Mouse (Mus musculus): Measurements from ENCODE around the gene Gm2a.
"Not testable (repeated sequence)": the region's sequence is repeated elsewhere in the genome, so short reads cannot be mapped to it uniquely, and the experiment has no call there.

Gene Gm2a

DNA sequence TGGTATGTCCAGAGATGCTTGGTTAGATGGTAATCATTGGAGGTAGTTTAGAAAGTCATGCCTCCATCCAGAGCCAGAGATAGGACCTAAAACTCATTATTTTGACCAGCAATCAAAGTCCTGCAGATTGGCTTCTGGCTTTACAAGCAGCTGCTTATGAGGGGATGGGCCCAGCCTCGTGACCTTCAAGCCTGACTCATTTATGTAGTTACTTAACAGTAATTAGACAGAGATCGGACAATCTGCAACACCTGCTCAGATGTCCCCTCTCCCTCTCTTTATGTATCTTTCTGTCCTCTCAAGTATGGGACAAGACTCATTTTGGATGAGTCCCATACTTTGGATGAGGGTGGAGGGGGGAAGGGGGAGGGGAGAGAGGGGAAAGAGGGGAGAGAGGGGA, 8.0 kb upstream of the Gm2a start:
- in situ Hi-C loops (cut with MboI; ENCODE audit: low pct_unique_long_range_greater_than_20kb in 1 of 2, low sequenced_read_pairs in 2 of 2, unreplicated experiment in 1 of 2): no loop called here

DNA sequence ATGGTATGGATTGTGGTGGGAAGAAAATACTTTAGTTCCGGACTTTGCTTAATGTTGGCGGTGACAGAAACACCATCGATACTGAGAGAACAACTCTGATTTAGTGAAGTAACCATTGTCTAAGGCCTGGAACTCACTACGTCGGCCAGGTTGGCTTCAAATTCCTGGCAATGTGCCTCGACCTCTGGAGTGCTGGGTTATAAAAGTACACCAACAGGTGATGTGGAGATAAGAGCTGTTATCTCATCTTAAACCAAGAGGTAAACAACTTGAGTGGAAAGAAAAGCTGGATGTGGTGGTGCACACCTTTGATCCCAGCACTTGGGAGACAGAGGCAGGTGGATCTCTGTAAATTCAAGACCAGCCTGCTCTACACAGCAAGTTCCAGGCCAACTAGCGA, 4.8 kb upstream of the Gm2a start:
- in situ Hi-C loops (cut with MboI; ENCODE audit: low pct_unique_long_range_greater_than_20kb in 1 of 2, low sequenced_read_pairs in 2 of 2, unreplicated experiment in 1 of 2): no loop called here

DNA sequence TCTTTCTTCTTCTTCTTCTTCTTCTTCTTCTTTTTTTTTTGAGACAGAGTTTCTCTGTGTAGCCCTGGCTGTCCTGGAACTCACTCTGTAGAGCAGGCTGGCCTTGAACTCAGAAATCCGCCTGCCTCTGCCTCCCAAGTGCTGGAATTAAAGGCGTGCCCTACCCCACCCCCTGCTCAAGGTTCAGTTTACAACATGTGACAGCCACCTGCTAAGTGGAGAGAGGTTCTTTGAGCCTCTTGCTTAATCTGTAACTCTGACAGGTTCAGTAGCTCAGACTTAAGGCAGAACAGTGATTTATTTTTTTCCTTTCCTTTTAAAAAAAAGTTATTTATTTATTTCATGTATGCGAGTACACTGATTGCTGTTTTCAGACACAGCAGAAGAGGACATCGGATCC, 1.6 kb upstream of the Gm2a start:
- in situ Hi-C loops (cut with MboI; ENCODE audit: low pct_unique_long_range_greater_than_20kb in 1 of 2, low sequenced_read_pairs in 2 of 2, unreplicated experiment in 1 of 2): not testable (repeated sequence)

DNA sequence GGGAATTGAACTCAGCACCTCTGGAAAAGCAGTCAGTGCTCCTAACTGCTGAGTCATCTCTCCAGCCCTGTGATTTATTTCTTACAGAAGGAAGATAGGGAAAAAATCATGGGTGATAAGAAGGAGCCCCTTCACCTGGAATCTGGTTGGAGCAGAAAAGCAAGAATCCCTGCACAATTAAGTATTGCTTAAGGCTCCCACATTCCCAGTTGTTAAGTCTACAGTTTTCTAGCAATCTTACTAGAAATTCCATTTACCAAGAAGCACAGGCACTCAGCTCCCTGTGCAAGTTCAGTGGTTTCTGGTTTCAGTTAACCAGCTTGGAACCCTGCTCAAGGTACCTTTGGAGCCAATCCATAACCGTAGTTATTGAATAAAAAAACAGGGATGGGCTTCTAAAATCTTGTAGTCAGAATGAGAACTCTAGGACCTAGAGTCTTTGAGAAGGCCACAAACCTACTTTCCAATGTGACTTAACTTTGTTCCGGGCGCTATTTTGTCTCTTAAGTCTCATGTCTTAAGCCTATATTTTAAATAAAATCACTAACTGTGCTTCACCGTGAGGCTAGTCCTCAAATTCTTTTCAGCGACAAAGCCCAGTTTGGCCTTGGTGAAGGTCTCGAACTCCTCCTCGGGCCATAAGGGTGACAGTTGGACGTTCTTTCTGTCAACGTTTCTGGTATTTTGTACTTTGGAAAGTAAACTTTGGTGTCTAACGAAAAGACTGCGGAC, 1.0 kb upstream of the Gm2a start:
- in situ Hi-C loops (cut with MboI; ENCODE audit: low pct_unique_long_range_greater_than_20kb in 1 of 2, low sequenced_read_pairs in 2 of 2, unreplicated experiment in 1 of 2): no loop called here

DNA sequence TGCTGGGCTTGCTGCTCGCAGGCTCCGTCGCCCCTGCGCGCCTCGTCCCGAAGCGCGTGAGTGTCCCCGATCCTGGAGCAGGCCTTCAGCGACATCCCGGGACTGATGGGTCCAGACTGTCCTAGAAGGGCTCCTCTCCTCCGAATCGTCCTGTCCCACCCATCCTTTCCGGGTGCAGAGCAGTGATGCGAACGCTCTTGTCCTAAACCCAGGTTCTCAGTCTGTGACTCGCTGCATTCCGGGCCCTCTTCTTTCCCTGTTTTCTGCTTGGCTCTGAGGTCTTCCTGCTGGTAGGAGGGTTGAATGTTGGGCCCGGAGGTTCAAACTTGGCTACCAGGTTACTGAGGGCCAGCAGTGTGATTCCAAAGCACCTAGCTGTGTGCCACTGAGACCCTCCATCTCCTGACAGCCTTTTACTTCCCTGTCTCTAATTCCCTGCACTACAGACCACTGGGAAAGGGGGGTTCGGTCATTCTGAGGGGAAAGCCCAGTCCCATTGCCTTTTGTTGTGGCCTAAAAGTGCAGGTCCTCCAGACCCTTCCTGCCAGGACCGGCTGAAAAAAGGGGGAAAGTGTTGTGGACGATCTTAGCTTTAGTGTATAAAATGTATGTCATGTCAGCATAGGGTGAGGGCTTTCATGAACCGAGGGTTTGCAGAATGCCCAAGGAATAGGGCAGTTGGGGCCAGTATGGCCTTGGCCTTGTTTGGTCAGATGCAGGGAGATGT, 437 bp downstream of the Gm2a start:
- in situ Hi-C loops (cut with MboI; ENCODE audit: low pct_unique_long_range_greater_than_20kb in 1 of 2, low sequenced_read_pairs in 2 of 2, unreplicated experiment in 1 of 2): no loop called here

DNA sequence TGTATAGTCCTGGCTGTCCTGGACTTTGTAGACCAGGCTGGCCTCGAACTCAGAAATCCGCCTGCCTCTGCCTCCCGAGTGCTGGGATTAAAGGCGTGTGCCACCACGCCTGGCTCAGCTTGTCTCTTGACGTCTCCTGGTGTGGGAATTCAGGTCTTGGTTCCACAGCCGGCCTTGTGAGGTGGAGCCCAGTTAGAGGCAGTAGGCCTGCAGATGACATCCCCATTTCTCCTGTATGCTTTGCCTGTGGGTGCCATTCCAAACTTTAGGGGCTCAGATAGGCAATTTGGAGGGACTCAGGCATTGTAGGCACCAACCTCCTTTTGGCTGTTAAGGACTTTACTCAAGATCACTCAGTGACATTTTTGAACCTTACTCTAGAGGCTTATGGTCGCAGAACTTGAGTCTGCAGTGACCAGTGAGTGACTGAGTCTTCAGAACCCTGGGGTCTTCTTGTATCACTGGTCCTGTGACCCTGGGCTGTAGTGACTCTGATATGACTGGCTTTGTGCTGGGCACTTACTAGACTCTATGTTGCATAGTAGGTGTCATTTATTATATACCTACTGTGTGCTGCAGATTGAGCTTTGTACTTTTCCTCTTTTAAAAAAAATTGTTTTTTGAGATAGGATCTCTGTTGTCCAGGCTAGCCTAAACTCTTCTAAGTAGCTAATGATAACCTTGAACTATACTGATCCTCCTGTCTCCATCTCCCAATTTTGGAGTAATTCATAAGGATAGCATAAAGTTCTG, 1.3 kb downstream of the Gm2a start:
- in situ Hi-C loops (cut with MboI; ENCODE audit: low pct_unique_long_range_greater_than_20kb in 1 of 2, low sequenced_read_pairs in 2 of 2, unreplicated experiment in 1 of 2): no loop called here

DNA sequence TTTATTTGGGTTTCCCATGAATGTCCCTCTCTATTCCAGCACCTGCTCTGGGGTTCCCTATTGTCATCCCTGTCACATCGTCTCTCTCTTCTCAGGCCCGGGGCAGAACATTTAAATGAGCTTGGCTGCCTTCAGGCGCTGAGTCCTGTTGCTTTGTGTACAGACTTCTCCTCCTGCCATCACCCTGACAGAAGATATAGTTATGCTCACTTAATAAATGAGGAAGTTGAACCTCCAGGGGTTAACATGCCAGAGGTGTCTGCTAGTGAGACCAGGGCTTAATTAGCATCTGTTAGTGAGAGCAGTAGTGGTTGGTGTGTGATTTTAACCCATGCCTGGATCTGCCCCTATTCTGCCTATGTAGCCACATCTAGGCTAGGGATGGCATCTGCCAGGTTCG, 2.0 kb downstream of the Gm2a start:
- in situ Hi-C loops (cut with MboI; ENCODE audit: low pct_unique_long_range_greater_than_20kb in 1 of 2, low sequenced_read_pairs in 2 of 2, unreplicated experiment in 1 of 2): no loop called here

DNA sequence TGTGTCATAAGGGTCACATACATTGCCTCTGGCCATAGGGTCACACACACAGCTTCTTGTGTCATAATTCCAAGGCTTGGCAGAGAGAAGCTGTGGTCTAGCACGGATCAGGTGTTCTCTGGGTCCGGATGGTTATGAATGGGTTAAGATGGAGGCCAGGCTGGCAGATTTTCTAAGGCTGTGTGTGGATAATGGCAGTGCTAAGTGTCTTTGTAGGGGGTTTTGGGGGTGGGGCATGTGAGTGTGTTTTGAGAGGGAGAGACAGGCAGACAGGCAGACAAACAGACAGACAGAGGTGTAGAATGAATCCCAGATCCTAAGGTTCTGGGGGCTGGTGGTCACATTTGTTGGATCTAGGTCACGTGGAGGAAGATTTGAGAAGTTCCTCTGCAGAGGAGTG, 4.1 kb downstream of the Gm2a start:
- in situ Hi-C loops (cut with MboI; ENCODE audit: low pct_unique_long_range_greater_than_20kb in 1 of 2, low sequenced_read_pairs in 2 of 2, unreplicated experiment in 1 of 2): no loop called here

DNA sequence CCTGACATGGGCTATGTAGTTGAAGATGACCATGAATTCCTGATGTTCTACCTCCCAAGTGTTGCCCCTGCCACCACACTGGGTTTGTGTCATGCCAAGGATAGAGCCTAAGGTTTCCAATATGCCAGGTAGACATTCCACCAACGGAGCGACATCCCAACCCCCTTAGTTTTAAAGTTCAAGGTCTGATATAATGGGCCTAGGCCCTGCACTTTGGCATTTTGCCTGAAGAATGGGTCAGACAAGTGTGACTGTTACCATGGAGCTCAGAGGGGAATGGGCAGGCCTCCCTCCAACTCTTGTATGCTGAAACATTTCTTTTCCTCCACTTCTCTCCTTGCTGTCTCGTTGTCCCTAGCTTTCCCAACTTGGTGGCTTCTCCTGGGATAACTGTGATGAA, 5.3 kb downstream of the Gm2a start:
- in situ Hi-C loops (cut with MboI; ENCODE audit: low pct_unique_long_range_greater_than_20kb in 1 of 2, low sequenced_read_pairs in 2 of 2, unreplicated experiment in 1 of 2): no loop called here

DNA sequence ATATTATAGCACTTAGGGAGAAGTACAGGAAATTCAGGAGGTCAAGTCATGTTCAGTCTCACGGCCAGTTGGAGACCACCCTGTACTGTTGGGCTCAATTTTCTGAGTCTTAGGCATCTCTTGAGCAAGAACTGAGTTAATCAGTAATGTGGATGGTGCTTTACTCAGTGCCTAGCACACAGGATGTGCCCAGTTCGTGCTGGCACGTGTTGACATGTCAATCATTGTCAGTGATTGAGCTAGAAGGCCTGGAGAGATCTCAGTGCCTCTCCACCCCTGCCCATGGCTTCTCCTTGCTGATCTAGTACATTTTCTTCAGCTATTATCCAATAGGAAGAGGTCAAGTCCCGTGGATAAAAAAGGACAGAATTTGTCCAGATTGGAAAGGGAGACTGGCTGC, 7.5 kb downstream of the Gm2a start:
- in situ Hi-C loops (cut with MboI; ENCODE audit: low pct_unique_long_range_greater_than_20kb in 1 of 2, low sequenced_read_pairs in 2 of 2, unreplicated experiment in 1 of 2): no loop called here

DNA sequence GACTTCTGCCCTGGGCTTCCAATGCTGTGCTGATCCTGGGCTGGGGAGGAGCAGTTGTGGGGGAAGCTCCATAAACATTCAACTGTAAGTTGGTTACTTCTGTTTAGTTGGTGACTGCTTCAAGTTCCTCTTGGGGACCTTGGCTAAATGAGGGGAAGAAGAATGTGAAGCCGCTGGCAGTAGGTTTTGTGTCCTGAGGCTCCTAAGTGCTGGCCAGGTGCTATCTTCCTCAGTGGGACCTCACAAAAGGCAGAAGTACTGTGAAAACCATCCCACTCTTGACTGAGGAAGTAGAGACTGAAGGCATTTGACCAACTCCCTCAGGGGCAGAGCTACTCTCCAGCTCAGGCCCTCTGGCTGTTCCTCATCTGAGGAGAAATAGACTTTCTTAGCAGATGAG, 8.7 kb downstream of the Gm2a start:
- in situ Hi-C loops (cut with MboI; ENCODE audit: low pct_unique_long_range_greater_than_20kb in 1 of 2, low sequenced_read_pairs in 2 of 2, unreplicated experiment in 1 of 2): no loop called here

DNA sequence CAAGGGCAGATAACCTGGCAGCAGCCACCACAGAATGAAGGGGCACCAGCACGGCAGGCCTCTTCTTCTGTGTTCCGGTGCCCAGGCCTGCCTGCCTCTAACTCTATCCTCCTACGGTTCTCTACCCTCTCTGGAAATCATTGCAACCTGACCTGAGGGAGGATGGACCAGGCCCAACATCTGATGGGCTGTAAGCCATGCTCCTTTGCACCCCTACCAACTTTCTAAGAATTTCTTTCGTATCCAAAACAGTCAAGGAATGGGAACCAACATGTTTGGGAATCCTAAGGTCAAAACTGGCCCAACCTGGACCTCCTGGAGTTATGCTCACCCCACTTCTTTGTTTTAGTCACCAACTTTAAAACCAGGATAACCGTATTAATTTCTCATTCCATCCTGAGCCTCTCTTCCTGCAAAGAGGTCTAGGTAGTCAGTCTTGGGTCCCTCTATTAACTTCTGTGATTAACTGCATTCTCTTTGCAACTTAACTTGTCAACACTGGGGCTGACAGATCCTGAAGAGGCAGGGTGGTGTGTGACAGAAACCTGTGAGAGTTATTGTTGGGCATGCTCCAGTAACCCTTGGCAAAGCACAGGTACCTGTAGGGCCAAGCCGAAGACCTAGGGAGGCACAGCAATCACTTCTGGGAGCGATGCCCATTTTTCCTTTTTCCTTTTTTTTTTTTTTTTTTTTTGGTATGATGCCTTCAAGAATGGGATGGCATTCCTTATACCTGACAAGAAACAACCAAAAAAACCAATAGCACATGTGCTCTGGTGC, 11.8 kb downstream of the Gm2a start:
- in situ Hi-C loops (cut with MboI; ENCODE audit: low pct_unique_long_range_greater_than_20kb in 1 of 2, low sequenced_read_pairs in 2 of 2, unreplicated experiment in 1 of 2): no loop called here

DNA sequence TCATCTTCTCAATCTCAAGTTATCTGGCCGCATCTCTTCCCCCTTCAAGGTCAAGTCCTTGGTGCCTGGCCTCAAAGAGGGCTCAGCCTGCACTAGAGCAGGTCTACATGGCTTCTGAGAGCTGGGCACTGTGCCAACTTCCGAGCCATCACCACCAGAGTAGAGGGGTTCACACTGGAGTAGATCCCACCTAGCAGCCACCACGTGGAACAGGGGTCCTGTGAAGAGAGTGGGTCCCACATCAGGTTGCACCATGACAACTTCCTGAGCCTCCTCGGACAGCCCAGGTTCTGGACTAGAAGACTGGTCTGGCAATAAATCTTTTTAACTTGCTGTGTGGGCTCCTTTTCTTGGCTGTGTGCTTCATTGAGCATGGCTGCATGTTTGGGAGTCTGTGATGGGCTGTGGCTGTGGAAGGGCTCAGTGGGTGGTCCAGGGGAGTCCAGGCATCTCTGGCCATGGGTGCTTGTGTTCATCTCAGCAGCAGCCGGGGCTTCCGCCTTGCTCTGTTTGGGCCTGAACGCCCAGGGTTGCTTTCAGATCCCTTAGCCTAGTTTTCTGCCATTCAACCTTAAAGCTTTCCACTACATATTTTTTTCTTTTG, 12.8 kb downstream of the Gm2a start:
- in situ Hi-C loops (cut with MboI; ENCODE audit: low pct_unique_long_range_greater_than_20kb in 1 of 2, low sequenced_read_pairs in 2 of 2, unreplicated experiment in 1 of 2): no loop called here

DNA sequence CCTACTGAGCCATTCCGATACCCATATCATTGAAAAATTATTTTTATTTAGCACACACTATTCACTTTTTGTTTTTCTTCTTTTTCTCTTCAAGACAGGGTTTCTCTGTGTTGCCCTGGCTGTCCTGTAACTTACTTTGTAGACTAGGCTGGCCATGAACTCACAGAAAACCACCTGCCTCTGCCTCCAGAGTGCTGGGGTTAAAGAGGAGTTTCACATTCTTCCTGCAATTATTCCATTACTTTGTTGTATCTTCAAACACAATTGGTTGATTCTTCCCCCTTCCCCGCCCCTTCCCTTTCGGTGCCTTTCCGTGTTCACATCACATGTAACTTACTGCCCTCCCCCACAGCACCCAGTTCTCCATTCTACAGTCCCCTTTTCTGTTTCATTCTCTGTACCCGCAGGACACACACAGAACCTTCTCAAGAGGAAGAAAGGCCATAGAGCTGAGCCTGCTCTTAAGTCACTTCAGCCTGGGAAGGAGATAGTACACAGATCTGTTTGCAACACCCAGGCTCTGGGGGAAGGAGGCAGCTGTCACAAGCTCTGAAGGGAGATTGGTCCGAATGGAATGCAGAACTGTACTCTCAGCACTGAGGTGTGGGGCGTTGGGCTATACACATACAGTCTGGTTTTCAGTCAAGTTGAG, 15.4 kb downstream of the Gm2a start:
- in situ Hi-C loops (cut with MboI; ENCODE audit: low pct_unique_long_range_greater_than_20kb in 1 of 2, low sequenced_read_pairs in 2 of 2, unreplicated experiment in 1 of 2): no loop called here

DNA sequence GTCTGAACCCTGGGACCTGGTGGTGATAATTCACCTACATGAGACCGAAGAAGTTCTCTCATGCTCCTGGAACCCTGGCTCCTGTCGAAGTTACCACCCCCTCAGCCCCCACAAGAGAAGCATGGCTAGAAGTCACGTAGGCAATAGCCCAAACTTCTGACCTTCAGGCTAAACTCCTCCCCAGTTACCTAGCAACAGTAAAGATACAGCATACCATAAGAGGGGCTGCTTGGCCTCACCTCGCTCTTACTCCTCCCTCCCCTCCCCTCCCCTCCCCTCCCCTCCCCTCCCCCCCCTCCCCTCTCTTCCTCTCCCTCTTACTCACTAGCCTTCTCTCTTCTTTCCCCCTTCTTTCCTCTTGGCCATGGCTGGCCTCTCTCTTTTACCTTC, 15.9 kb downstream of the Gm2a start:
- in situ Hi-C loops (cut with MboI; ENCODE audit: low pct_unique_long_range_greater_than_20kb in 1 of 2, low sequenced_read_pairs in 2 of 2, unreplicated experiment in 1 of 2): not testable (repeated sequence)

DNA sequence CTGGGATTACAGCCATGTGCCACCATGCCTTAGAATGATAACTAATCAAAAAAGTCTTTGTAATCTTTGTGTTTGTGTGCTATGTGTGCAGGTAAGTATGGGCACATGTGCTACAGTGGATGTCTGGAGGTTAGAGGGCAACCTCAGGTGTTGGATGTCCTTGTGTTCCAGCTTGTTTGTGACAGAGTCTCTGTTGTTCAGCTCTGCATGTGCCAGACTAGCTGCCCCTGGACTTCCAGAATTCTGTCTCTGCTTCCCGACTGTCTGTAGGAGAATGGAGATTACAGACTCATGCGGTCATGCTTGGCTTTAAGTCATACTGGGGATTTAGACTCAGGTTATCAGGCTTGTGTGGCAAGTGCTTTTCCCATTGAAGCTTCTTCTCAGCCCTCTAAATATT, 16.4 kb downstream of the Gm2a start:
- in situ Hi-C loops (cut with MboI; ENCODE audit: low pct_unique_long_range_greater_than_20kb in 1 of 2, low sequenced_read_pairs in 2 of 2, unreplicated experiment in 1 of 2): no loop called here

DNA sequence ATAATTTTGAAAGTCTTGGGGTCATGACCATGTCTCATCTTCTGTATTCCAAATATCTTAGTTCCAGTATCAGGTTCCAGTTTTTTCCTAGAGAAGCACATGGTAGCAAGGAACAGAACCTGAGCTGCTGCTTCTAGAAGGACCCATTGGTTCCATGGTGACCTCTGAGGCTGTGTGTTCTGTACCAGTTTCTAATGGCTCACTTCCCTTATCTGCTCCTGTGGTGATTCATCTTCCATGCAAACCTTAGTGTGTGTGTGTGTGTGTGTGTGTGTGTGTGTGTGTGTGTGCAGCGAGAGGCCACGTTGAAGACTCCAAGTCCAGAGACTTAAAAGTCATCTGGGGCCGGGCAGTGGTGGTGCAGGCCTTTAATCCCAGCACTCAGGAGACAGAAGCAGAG, 18.1 kb downstream of the Gm2a start:
- in situ Hi-C loops (cut with MboI; ENCODE audit: low pct_unique_long_range_greater_than_20kb in 1 of 2, low sequenced_read_pairs in 2 of 2, unreplicated experiment in 1 of 2): no loop called here

DNA sequence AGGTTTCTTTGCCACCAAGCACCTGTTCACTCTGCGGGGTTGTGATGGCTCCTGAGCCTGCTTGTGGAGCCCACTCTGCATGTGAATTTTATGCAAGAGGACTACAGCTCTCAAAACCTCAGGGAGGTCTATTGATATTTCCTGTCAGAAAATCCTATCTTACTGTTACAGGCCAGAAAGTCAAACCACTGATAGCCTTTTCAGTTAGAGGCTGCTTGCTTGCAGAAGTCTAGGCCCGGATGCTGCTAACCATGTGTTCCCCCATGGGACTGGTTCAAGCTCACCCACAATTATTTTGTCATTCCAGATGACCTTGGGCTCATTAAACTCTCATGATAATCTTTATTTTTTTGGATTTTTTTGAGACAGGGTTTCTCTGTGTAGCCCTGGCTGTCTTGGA, 19.1 kb downstream of the Gm2a start:
- in situ Hi-C loops (cut with MboI; ENCODE audit: low pct_unique_long_range_greater_than_20kb in 1 of 2, low sequenced_read_pairs in 2 of 2, unreplicated experiment in 1 of 2): no loop called here
